Mouse (Mus musculus) CH12.LX (cell line): ENCODE results near the gene Adora2a. TPM values are rescaled to one million over a fixed set of nuclear protein-coding genes. Genes with fewer than 3 reads are reported as not detected.

ENCODE experiments used
- DNase-seq: peaks from one replicate; pipeline ENCODE4 v3.0.0-alpha.2; 2013; ENCODE audit errors: extremely low read depth
- H3K27ac ChIP-seq: 2 replicates; pipeline ENCODE4 v1.5.1; 2012; ENCODE audit warnings: low read depth, mild to moderate bottlenecking, control low read depth, moderate library complexity; ENCODE audit not compliant: insufficient read depth
- H3K27me3 ChIP-seq: replicated peaks from 2 replicates; pipeline ENCODE3; 2012; ENCODE audit warnings: inconsistent platforms
- H3K36me3 ChIP-seq, 2 experiments: replicated peaks in 1 of 2; 2 replicates each; pipeline versions ENCODE3 to v1.6.1; 2012; ENCODE audit warnings: inconsistent platforms in 1 of 2, low read length in 1 of 2, mild to moderate bottlenecking in 1 of 2, mixed read lengths in 1 of 2, moderate library complexity in 1 of 2; ENCODE audit not compliant: control insufficient read depth in 1 of 2, insufficient read depth in 1 of 2
- H3K4me1 ChIP-seq, 2 experiments: 2 replicates each; pipeline ENCODE4 v1.6.1; 2012; ENCODE audit warnings: inconsistent platforms in 1 of 2, moderate library complexity in 1 of 2; ENCODE audit not compliant: insufficient read depth in 2 of 2, control insufficient read depth in 1 of 2
- H3K4me2 ChIP-seq: 2 replicates; pipeline ENCODE4 v1.6.1; 2012; ENCODE audit warnings: low read depth, mild to moderate bottlenecking, control low read depth; ENCODE audit not compliant: poor library complexity, insufficient read depth, severe bottlenecking
- H3K4me3 ChIP-seq, 3 experiments: fragments of 150-350 bp in 1 of 3; sonication (generic) in 1 of 3; replicated peaks in 1 of 3; 2 replicates each; pipeline versions ENCODE3 to v1.5.1; 2011 to 2012; ENCODE audit warnings: low read depth in 2 of 3, low read length in 2 of 3, mild to moderate bottlenecking in 2 of 3, moderate library complexity in 2 of 3, control low read depth in 1 of 3, improper control_type of control experiment in 1 of 3, inconsistent platforms in 1 of 3, mixed read lengths in 1 of 3; ENCODE audit not compliant: poor library complexity in 1 of 3
- H3K79me2 ChIP-seq: replicated peaks from 2 replicates; pipeline ENCODE4 v1.6.1; 2012; ENCODE audit warnings: mild to moderate bottlenecking, moderate library complexity; ENCODE audit not compliant: control insufficient read depth, poor library complexity, insufficient read depth, severe bottlenecking; ENCODE audit errors: extremely low read depth
- H3K9ac ChIP-seq: 2 replicates; pipeline ENCODE4 v1.6.1; 2012; ENCODE audit warnings: low read depth, mild to moderate bottlenecking, control low read depth, moderate library complexity; ENCODE audit not compliant: insufficient read depth
- H3K9me3 ChIP-seq: replicated peaks from 2 replicates; pipeline ENCODE3; 2012; ENCODE audit warnings: low read length, inconsistent platforms, mixed read lengths
- CHD1 ChIP-seq: IDR thresholded peaks from 2 replicates; pipeline ENCODE4 v1.6.1; 2012; ENCODE audit warnings: low read depth, low read length, improper control_type of control experiment, inconsistent platforms
- E2F4 ChIP-seq: IDR thresholded peaks from 2 replicates; pipeline ENCODE4 v1.6.1; 2011; ENCODE audit warnings: low read depth, low read length, improper control_type of control experiment; ENCODE audit not compliant: insufficient replicate concordance
- HCFC1 ChIP-seq: IDR thresholded peaks from 2 replicates; pipeline ENCODE4 v1.6.1; 2012; ENCODE audit warnings: low read depth, mild to moderate bottlenecking, inconsistent platforms, low read length, improper control_type of control experiment
- JUN ChIP-seq: IDR thresholded peaks from 2 replicates; pipeline ENCODE4 v1.6.1; 2011; ENCODE audit warnings: low read depth, mild to moderate bottlenecking, low read length, improper control_type of control experiment, moderate library complexity; ENCODE audit not compliant: insufficient read depth
- MAX ChIP-seq: IDR thresholded peaks from 2 replicates; pipeline ENCODE4 v1.6.1; 2011; ENCODE audit warnings: low read length, improper control_type of control experiment
- POLR2AphosphoS2 ChIP-seq: IDR thresholded peaks from 2 replicates; pipeline ENCODE4 v1.6.1; 2011; ENCODE audit warnings: low read depth, low read length, improper control_type of control experiment
- RAD21 ChIP-seq: IDR thresholded peaks from 2 replicates; pipeline ENCODE4 v1.6.1; 2011; ENCODE audit warnings: low read depth, mild to moderate bottlenecking, low read length, improper control_type of control experiment, moderate library complexity
- SIN3A ChIP-seq: IDR thresholded peaks from 2 replicates; pipeline ENCODE4 v1.6.1; 2012; ENCODE audit warnings: low read length, improper control_type of control experiment, inconsistent platforms
- SMC3 ChIP-seq: IDR thresholded peaks from 2 replicates; pipeline ENCODE4 v1.6.1; 2011; ENCODE audit warnings: low read depth, low read length, improper control_type of control experiment
- TBP ChIP-seq: conservative IDR thresholded peaks from 2 replicates; pipeline ENCODE4 v1.6.1; 2011; ENCODE audit warnings: low read depth, low read length, improper control_type of control experiment
- UBTF ChIP-seq: IDR thresholded peaks from 2 replicates; pipeline ENCODE4 v1.6.1; 2012; ENCODE audit warnings: low read depth, mild to moderate bottlenecking, inconsistent platforms, low read length, improper control_type of control experiment, moderate library complexity
- ZC3H11A ChIP-seq: IDR thresholded peaks from 2 replicates; pipeline ENCODE4 v1.6.1; 2012; ENCODE audit warnings: low read depth, mild to moderate bottlenecking, inconsistent platforms, low read length, improper control_type of control experiment
- dilution Hi-C: fragments of 300-500 bp; cut with MboI; formaldehyde crosslinking; loops from 2 replicates; pipeline ENCODE4 v1.14.3; 2020; ENCODE audit warnings: low sequenced_read_pairs; ENCODE audit not compliant: extremely low pct_unique_long_range_greater_than_20kb, extremely low pct_ligation_motif_present
- in situ Hi-C: fragments of 300-500 bp; cut with MboI; formaldehyde crosslinking; loops from 3 replicates; pipeline ENCODE4 v1.14.3; 2019; ENCODE audit warnings: low sequenced_read_pairs, low pct_ligation_motif_present, low pct_unique_long_range_greater_than_20kb, mixed read lengths
- polyA plus RNA-seq: library from polyadenylated mRNA; unstranded; fragments of >175 nt; gene quantifications from 2 replicates; pipeline ENCODE4 v1.2.1, GENCODE M21; 2012; ENCODE audit warnings: low read depth; ENCODE audit not compliant: insufficient read length
- total RNA-seq, 2 experiments: library from RNA; depleted of rRNA; stranded (reverse); fragments of 300-350 nt in 1 of 2; fragments of >200 nt in 1 of 2; gene quantifications; 2 replicates each; pipeline ENCODE4 v1.2.3; 2012 to 2014

Gene Adora2a
- total RNA-seq (2012; rRNA removed) (7.1 and 14.4 TPM in 2 replicates), total RNA-seq (2014; rRNA removed) (2.5 and 3.2 TPM in 2 replicates), polyA plus RNA-seq (6.4 and 7.6 TPM in 2 replicates)

DNA sequence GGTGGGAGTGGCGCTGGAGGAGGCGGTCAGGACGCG lies at the start of gene Adora2a:
Adora2a (plus strand) TSS at position 6 of the 36 bp plus-strand sequence.
- H3K9me3 ChIP-seq, result no peaks in the 10 kb centered on the region
- no peaks in the 10 kb centered on the region for H3K27me3 ChIP-seq
- H3K9ac ChIP-seq, result peak within 1 kb of the TSS; percentile 70
- no peak for DNase-seq
- peak within 1 kb of the TSS; percentile 70 for H3K4me2 ChIP-seq
- H3K4me1 ChIP-seq, result peaks cover 32 to 88% of the 10 kb centered on the region in 2 experiments
- in situ Hi-C loops, result loop anchor here (5.0 kb wide), 1 partner anchor 171 kb away; no protein-coding TSS in a partner anchor
- peaks cover 6 to 21% of the 10 kb centered on the region in 2 experiments for H3K36me3 ChIP-seq
- peak within 1 kb of the TSS; percentile 27; the same call in 1 of the 2 replicates for H3K27ac ChIP-seq
- dilution Hi-C loops, result no loop called here
- H3K79me2 ChIP-seq, result peaks cover 9% of the 10 kb centered on the region
- peak within 1 kb of the TSS; percentile 66 to 83 (median 67) for H3K4me3 ChIP-seq
- TF ChIP-seq TBP (no peak), POLR2AphosphoS2 (no peak), HCFC1 (no peak), ZC3H11A (no peak), SMC3 (no peak), RAD21 (no peak), UBTF (no peak), SIN3A (no peak), MAX (no peak), JUN (no peak)

DNA sequence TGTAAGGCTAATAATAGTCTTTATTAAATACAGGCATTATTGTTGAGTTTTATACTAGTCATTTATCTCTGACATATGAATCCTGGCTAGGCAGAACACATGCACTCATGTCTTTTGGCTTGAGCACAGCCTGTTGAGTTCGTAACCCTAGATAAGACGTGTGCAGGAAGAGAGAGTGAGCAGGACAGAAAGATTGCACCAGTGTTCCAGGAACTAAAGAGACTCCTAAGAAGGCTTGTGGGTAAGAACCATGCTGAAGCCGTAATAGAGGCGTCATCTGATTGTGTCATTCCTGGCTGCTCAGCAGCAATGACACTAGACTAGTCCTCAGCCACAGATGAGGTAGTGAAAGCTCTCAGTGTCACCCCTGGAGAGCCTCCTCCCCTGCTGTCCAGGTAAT lies 43.7 kb upstream of the Adora2a start:
- in situ Hi-C loops (no loop called here), dilution Hi-C loops (no loop called here)
- no peak for DNase-seq
- TF ChIP-seq UBTF (no peak), MAX (no peak)
- Histone ChIP-seq H3K4me2 (no peak overlapping the region), H3K4me3 (no peak overlapping the region), H3K9me3 (no peaks in the 10 kb centered on the region), H3K4me1 (peaks cover 0 to 41% of the 10 kb centered on the region in 2 experiments; a peak in 2 of 4 replicates), H3K79me2 (0 out of 2 replicates have a peak, but pooled peaks cover 2% of the 10 kb centered on the region), H3K27me3 (no peaks in the 10 kb centered on the region), H3K36me3 (peaks cover 35 to 70% of the 10 kb centered on the region in 2 experiments), H3K9ac (no peak overlapping the region), H3K27ac (no peak overlapping the region)

DNA sequence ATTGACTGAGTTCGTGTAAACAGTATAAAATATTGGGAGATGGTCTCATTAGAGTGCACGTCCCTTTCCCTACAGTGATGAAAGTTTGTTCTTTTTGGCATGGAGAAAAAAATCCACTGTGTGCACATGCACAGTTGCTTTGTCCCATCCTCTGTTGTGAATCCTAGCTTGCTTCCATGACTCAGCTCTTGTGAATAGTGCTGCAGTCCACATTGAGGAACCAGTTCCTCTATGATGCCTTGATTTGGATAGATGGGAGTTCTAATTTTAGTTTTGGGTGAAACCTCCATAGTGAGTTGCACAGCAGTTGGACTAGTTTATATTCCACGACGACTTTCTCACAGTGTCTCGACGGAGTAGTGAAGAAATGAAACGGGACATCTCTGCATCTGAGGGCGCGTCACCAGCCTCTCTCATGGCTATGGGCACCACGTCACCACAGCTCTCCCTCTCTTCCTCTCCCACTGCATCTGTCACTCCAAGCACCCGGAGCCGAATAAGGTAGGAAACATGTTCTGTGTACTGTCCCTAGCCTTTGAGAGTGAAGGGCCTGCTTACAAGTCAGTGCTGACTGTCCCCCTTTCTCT lies 40.2 kb upstream of the Adora2a start:
- Histone ChIP-seq H3K4me3 (no peak overlapping the region), H3K36me3 (peaks cover 40 to 76% of the 10 kb centered on the region in 2 experiments), H3K9ac (no peak overlapping the region), H3K27ac (no peak overlapping the region), H3K4me1 (peaks cover 0 to 28% of the 10 kb centered on the region in 2 experiments; a peak in 2 of 4 replicates), H3K4me2 (no peak overlapping the region), H3K9me3 (no peaks in the 10 kb centered on the region), H3K79me2 (0 out of 2 replicates have a peak, but pooled peaks cover 3% of the 10 kb centered on the region), H3K27me3 (no peaks in the 10 kb centered on the region)
- TF ChIP-seq CHD1 (no peak), E2F4 (no peak)
- in situ Hi-C loops, result no loop called here
- no peak for DNase-seq
- dilution Hi-C loops, result no loop called here
